Mouse (Mus musculus): ENCODE measurements around the gene Heg1.

- TF ChIP-seq CTCF (IDR thresholded peaks at IDR 0.05; ENCODE audit: low read depth) (no peak), EP300 (optimal IDR thresholded peaks at IDR 0.05) (no peak)
Observed at GRCm38 (mm10) chr16:33677313-33677690, 6.9 kb upstream of the Heg1 start.

All from stomach, postnatal 0 days (tissue).